Mouse (Mus musculus): ENCODE measurements around the gene 1700019D03Rik. TPM values are rescaled to one million over a fixed set of nuclear protein-coding genes. Genes with fewer than 3 reads are reported as not detected.

Gene 1700019D03Rik
- total and polyA plus RNA-seq, 3 experiments, result not detected

DNA sequence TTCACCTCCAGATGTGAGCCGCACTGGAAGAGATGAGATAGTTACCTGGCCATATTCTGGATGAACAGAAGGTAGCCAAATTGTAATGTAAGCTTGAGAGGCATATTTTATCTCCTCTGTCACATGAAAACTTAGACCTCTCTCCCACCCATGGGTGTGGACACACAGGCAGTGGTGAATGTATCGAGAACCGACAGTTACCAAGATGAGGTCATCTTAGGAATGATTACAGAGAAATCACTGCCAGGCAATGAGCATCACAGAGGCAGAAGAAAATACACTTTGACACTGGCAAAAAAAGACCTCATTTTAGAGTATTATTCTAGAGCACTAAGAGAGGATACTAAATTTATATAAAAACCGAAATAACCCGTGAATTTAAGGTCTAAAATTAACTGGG lies 46.8 kb downstream of the 1700019D03Rik start:
- Histone ChIP-seq H3K4me1 (ENCODE audit: control insufficient read depth in 1 of 2, insufficient read depth in 2 of 2, low read length in 2 of 2) (no peaks in the 10 kb centered on the region), H3K27me3 (ENCODE audit: control insufficient read depth in 1 of 2, insufficient read depth in 2 of 2, low read length in 2 of 2) (no peaks in the 10 kb centered on the region; a peak in 2 of 4 replicates), H3K9me3 (replicated peaks; ENCODE audit: insufficient read depth, low read length) (no peaks in the 10 kb centered on the region), H3K36me3 (ENCODE audit: control insufficient read depth in 1 of 2, insufficient read depth in 2 of 2, low read length in 2 of 2) (no peaks in the 10 kb centered on the region), H3K4me3 (ENCODE audit: control insufficient read depth in 1 of 2, insufficient read depth in 1 of 2, low read depth in 2 of 2, low read length in 2 of 2) (no peak overlapping the region), H3K9ac (ENCODE audit: control insufficient read depth, low read depth, low read length, poor library complexity, severe bottlenecking) (no peak overlapping the region), H3K27ac (ENCODE audit: control insufficient read depth, low read depth, low read length) (no peak overlapping the region), H3K79me2 (ENCODE audit: control insufficient read depth, insufficient read depth, low read length, poor library complexity) (no peaks in the 10 kb centered on the region)
- no peak for TF ChIP-seq TCF12 (IDR thresholded peaks at IDR 0.05; ENCODE audit: low read depth, low read length)
- no peak for TF ChIP-seq RAD21 (IDR thresholded peaks at IDR 0.05; ENCODE audit: low read depth, low read length)
- no peak for TF ChIP-seq RCOR1 (IDR thresholded peaks at IDR 0.05; ENCODE audit: low read depth, low read length)
- no peak for TF ChIP-seq MAFK (IDR thresholded peaks at IDR 0.05; ENCODE audit: borderline replicate concordance, low read depth, low read length)
- TF ChIP-seq SMC3 (IDR thresholded peaks at IDR 0.05; ENCODE audit: low read depth, low read length), result no peak
- TF ChIP-seq ETS1 (IDR thresholded peaks at IDR 0.05; ENCODE audit: low read depth, low read length), result no peak
- no peak for TF ChIP-seq MAZ (IDR thresholded peaks at IDR 0.05; ENCODE audit: low read depth, low read length)
- TF ChIP-seq BHLHE40 (IDR thresholded peaks at IDR 0.05; ENCODE audit: borderline replicate concordance, low read depth, low read length), result no peak
- TF ChIP-seq MAX (IDR thresholded peaks at IDR 0.05; ENCODE audit: low read length), result no peak
- TF ChIP-seq TAL1 (IDR thresholded peaks at IDR 0.05; ENCODE audit: low read length), result no peak
- TF ChIP-seq SIN3A (IDR thresholded peaks at IDR 0.05; ENCODE audit: low read length), result no peak
- no peak for TF ChIP-seq MEF2A (IDR thresholded peaks at IDR 0.05; ENCODE audit: extremely low read depth, insufficient replicate concordance, low read depth, low read length, poor library complexity, severe bottlenecking)
- no peak for TF ChIP-seq POLR2AphosphoS2 (IDR thresholded peaks at IDR 0.05; ENCODE audit: low read length)
- TF ChIP-seq POLR2A (IDR thresholded peaks at IDR 0.05; ENCODE audit: control insufficient read depth in 1 of 2, insufficient read depth in 1 of 2, low read depth in 1 of 2, low read length in 2 of 2, poor library complexity in 1 of 2), result no peak
- TF ChIP-seq UBTF (IDR thresholded peaks at IDR 0.05; ENCODE audit: borderline replicate concordance, insufficient read depth, low read depth, low read length), result no peak
- no peak for TF ChIP-seq EP300 (IDR thresholded peaks at IDR 0.05; ENCODE audit: low read depth in 1 of 2, low read length in 2 of 2)
- no peak for DNase-seq (ENCODE audit: low read depth, low spot score)

GRCm38 (mm10) chr1:52971881-52972503 lies 48.0 kb downstream of the 1700019D03Rik start:
- no peak overlapping the region for H3K9ac ChIP-seq (ENCODE audit: control insufficient read depth, low read depth, low read length, poor library complexity, severe bottlenecking)
- peaks cover 0 to 2% of the 10 kb centered on the region in 2 experiments; a peak in 3 of 4 replicates for H3K27me3 ChIP-seq (ENCODE audit: control insufficient read depth in 1 of 2, insufficient read depth in 2 of 2, low read length in 2 of 2)
- no peaks in the 10 kb centered on the region for H3K36me3 ChIP-seq (ENCODE audit: control insufficient read depth in 1 of 2, insufficient read depth in 2 of 2, low read length in 2 of 2)
- H3K9me3 ChIP-seq (replicated peaks; ENCODE audit: insufficient read depth, low read length), result no peaks in the 10 kb centered on the region
- H3K4me3 ChIP-seq (ENCODE audit: control insufficient read depth in 1 of 2, insufficient read depth in 1 of 2, low read depth in 2 of 2, low read length in 2 of 2), result no peak overlapping the region
- TF ChIP-seq HCFC1 (IDR thresholded peaks at IDR 0.05; ENCODE audit: low read depth, low read length) (no peak), KAT2A (conservative IDR thresholded peaks at IDR 0.05; ENCODE audit: low read depth, low read length) (no peak), CTCF (IDR thresholded peaks at IDR 0.05 in 2 of 3, conservative IDR thresholded peaks at IDR 0.05 in 1 of 3; ENCODE audit: control insufficient read depth in 1 of 3, insufficient read depth in 1 of 3, low read depth in 2 of 3, low read length in 3 of 3, poor library complexity in 1 of 3, severe bottlenecking in 1 of 3) (no peak), MAZ (IDR thresholded peaks at IDR 0.05; ENCODE audit: low read depth, low read length) (no peak), USF2 (IDR thresholded peaks at IDR 0.05; ENCODE audit: borderline replicate concordance in 1 of 2, insufficient read depth in 1 of 2, low read depth in 1 of 2, low read length in 2 of 2) (no peak), GABPA (IDR thresholded peaks at IDR 0.05; ENCODE audit: low read depth, low read length) (no peak), ZKSCAN1 (IDR thresholded peaks at IDR 0.05; ENCODE audit: low read depth, low read length) (no peak), ZMIZ1 (IDR thresholded peaks at IDR 0.05; ENCODE audit: low read depth, low read length) (no peak), SMC3 (IDR thresholded peaks at IDR 0.05; ENCODE audit: low read depth, low read length) (no peak), MYB (IDR thresholded peaks at IDR 0.05; ENCODE audit: low read depth, low read length) (no peak), POLR2AphosphoS2 (IDR thresholded peaks at IDR 0.05; ENCODE audit: low read length) (no peak), BHLHE40 (IDR thresholded peaks at IDR 0.05; ENCODE audit: borderline replicate concordance, low read depth, low read length) (no peak), JUND (IDR thresholded peaks at IDR 0.05; ENCODE audit: low read depth, low read length) (no peak), MAX (IDR thresholded peaks at IDR 0.05; ENCODE audit: low read length) (no peak), GATA1 (IDR thresholded peaks at IDR 0.05; ENCODE audit: low read depth, low read length) (no peak), NRF1 (IDR thresholded peaks at IDR 0.05; ENCODE audit: insufficient read depth, low read depth, low read length, poor library complexity, severe bottlenecking) (no peak), ETS1 (IDR thresholded peaks at IDR 0.05; ENCODE audit: low read depth, low read length) (no peak), ELF1 (IDR thresholded peaks at IDR 0.05; ENCODE audit: low read depth, low read length) (no peak)
- H3K79me2 ChIP-seq (ENCODE audit: control insufficient read depth, insufficient read depth, low read length, poor library complexity), result no peaks in the 10 kb centered on the region
- DNase-seq (ENCODE audit: low read depth, low spot score), result no peak
- no peak overlapping the region for H3K27ac ChIP-seq (ENCODE audit: control insufficient read depth, low read depth, low read length)
- H3K4me1 ChIP-seq (ENCODE audit: control insufficient read depth in 1 of 2, insufficient read depth in 2 of 2, low read length in 2 of 2), result no peaks in the 10 kb centered on the region; a peak in 1 of 4 replicates
